ENCODE assay signal across 30 mouse cellular contexts in the genomic region with DNA sequence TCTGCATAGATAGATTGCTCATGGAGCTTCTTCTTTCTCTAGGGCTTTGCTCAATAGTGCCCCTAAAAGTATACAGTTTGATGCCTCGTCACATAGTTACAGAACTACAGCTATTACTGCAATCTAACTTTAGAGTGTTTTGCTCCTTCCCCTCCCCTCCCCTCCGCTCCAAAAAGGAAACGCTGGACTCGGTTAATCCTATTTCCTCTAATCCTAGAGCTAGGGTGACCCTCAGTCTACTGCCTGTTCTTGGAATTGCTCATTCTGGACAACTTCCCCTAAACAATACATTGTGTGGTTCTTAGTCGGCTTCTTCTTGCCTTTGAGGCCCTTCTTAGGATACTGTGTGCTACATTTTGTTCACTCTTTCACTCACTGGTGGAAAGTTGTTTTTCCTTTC. TPM values are rescaled to one million over a fixed set of nuclear protein-coding genes. Genes with fewer than 3 reads are reported as not detected.
DNase-seq lines count a peak whose midpoint lies in the region; ATAC-seq and TF ChIP-seq lines count a peak whose summit lies in the region.
"Had no signal": no experiment of that assay in that cellular context is flagged by ENCODE, and none has a peak within 500 bp of the region (broad histone marks: within the 10 kb centered on the region; RNA-seq: fewer than 3 reads in every experiment).

No protein-coding gene starts in this region.

- no peak overlapping the region for H3K4me2 ChIP-seq in intestine, postnatal 0 days (replicated peaks; ENCODE audit: low read depth)
- no peak overlapping the region for H3K4me2 ChIP-seq in intestine, embryonic 16.5 days (ENCODE audit: low read depth, low read length)
- no peak overlapping the region for H3K4me2 ChIP-seq in liver, embryonic 15.5 days
- H3K4me2 ChIP-seq in forebrain, embryonic 16.5 days (ENCODE audit: low read length), result no peak overlapping the region
- H3K4me2 ChIP-seq: embryonic facial prominence, embryonic 12.5 days; hindbrain, embryonic 13.5 days; limb, embryonic 15.5 days; lung, embryonic 15.5 days; midbrain, embryonic 15.5 days; neural tube, embryonic 12.5 days had no signal

- H3K9ac ChIP-seq in intestine, postnatal 0 days (ENCODE audit: low read depth, low read length), result no peak overlapping the region
- no peak overlapping the region for H3K9ac ChIP-seq in intestine, embryonic 16.5 days (ENCODE audit: low read depth, low read length)
- H3K9ac ChIP-seq in liver, embryonic 15.5 days, result no peak overlapping the region
- H3K9ac ChIP-seq in forebrain, embryonic 16.5 days (replicated peaks; ENCODE audit: low read depth, low read length), result no peak overlapping the region
- H3K9ac ChIP-seq: embryonic facial prominence, embryonic 12.5 days; hindbrain, embryonic 13.5 days; limb, embryonic 15.5 days; lung, embryonic 15.5 days; midbrain, embryonic 15.5 days; neural tube, embryonic 12.5 days had no signal

- peak overlapping the region; percentile 28; the same call in 1 of the 2 replicates for H3K27ac ChIP-seq in intestine, postnatal 0 days (ENCODE audit: low read depth, low read length)
- H3K27ac ChIP-seq in intestine, embryonic 16.5 days (ENCODE audit: low read length), result no peak overlapping the region
- peak overlapping the region; percentile 49 for H3K27ac ChIP-seq in liver, embryonic 15.5 days (replicated peaks)
- H3K27ac ChIP-seq in forebrain, embryonic 16.5 days (ENCODE audit: low read length), result no peak overlapping the region
- H3K27ac ChIP-seq: embryonic facial prominence, embryonic 12.5 days; heart, embryonic 10.5 days; hindbrain, embryonic 13.5 days; kidney, postnatal 0 days; limb, embryonic 10.5 days; limb, embryonic 15.5 days; lung, embryonic 15.5 days; midbrain, embryonic 10.5 days; midbrain, embryonic 15.5 days; neural tube, embryonic 12.5 days had no signal

- WGBS in intestine, postnatal 0 days, result 55% methylated on average over 5 of the region's 5 CpGs
- 61% methylated on average over 5 of the region's 5 CpGs for WGBS in intestine, embryonic 16.5 days
- WGBS in liver, embryonic 15.5 days (ENCODE audit: insufficient replicate concordance), result 51% methylated on average over 5 of the region's 5 CpGs
- 43% methylated on average over 5 of the region's 5 CpGs for WGBS in forebrain, embryonic 16.5 days

- ATAC-seq in intestine, postnatal 0 days, result no peak
- ATAC-seq in intestine, embryonic 16.5 days, result no peak
- ATAC-seq in common myeloid progenitor, adult 5-6 weeks (replicated peaks; ENCODE audit: low read depth, poor library complexity, severe bottlenecking), result peak; percentile 18
- ATAC-seq in liver, embryonic 15.5 days (ENCODE audit: insufficient read depth), result no peak
- ATAC-seq in megakaryocyte progenitor cell, adult 5-6 weeks (replicated peaks; ENCODE audit: poor library complexity), result peak; percentile 47
- ATAC-seq in forebrain, embryonic 16.5 days, result no peak
- ATAC-seq: CD4-positive, CD25-positive, alpha-beta regulatory T cell, adult 4 months; forebrain, embryonic 14.5 days; midbrain, embryonic 15.5 days had no signal

- no peaks in the 10 kb centered on the region for H3K27me3 ChIP-seq in intestine, postnatal 0 days (replicated peaks; ENCODE audit: control insufficient read depth, insufficient read depth, low read length)
- H3K27me3 ChIP-seq in intestine, embryonic 16.5 days (replicated peaks; ENCODE audit: control insufficient read depth, insufficient read depth, low read length), result no peaks in the 10 kb centered on the region
- H3K27me3 ChIP-seq in liver, embryonic 15.5 days, result no peaks in the 10 kb centered on the region
- no peaks in the 10 kb centered on the region for H3K27me3 ChIP-seq in forebrain, embryonic 16.5 days (replicated peaks; ENCODE audit: control insufficient read depth, insufficient read depth, low read length)
- H3K27me3 ChIP-seq: embryonic facial prominence, embryonic 12.5 days; hindbrain, embryonic 13.5 days; limb, embryonic 15.5 days; lung, embryonic 15.5 days; midbrain, embryonic 15.5 days; neural tube, embryonic 12.5 days had no signal

- no peaks in the 10 kb centered on the region for H3K36me3 ChIP-seq in intestine, postnatal 0 days (ENCODE audit: control insufficient read depth, insufficient read depth)
- no peaks in the 10 kb centered on the region for H3K36me3 ChIP-seq in intestine, embryonic 16.5 days (ENCODE audit: control insufficient read depth, insufficient read depth, low read length)
- peaks cover 5% of the 10 kb centered on the region; the same call in 1 of the 2 replicates for H3K36me3 ChIP-seq in liver, embryonic 15.5 days (replicated peaks)
- H3K36me3 ChIP-seq in forebrain, embryonic 16.5 days (ENCODE audit: control insufficient read depth, insufficient read depth), result no peaks in the 10 kb centered on the region
- H3K36me3 ChIP-seq: hindbrain, embryonic 13.5 days; lung, embryonic 15.5 days; midbrain, embryonic 15.5 days had no signal

- no peaks in the 10 kb centered on the region for H3K9me3 ChIP-seq in intestine, postnatal 0 days (ENCODE audit: control insufficient read depth)
- H3K9me3 ChIP-seq in intestine, embryonic 16.5 days (ENCODE audit: control insufficient read depth, low read length), result no peaks in the 10 kb centered on the region
- no peaks in the 10 kb centered on the region for H3K9me3 ChIP-seq in liver, embryonic 15.5 days (replicated peaks)
- H3K9me3 ChIP-seq in forebrain, embryonic 16.5 days (ENCODE audit: control insufficient read depth, low read length), result no peaks in the 10 kb centered on the region
- H3K9me3 ChIP-seq: embryonic facial prominence, embryonic 12.5 days; heart, embryonic 10.5 days; hindbrain, embryonic 13.5 days; limb, embryonic 10.5 days; limb, embryonic 15.5 days; lung, embryonic 15.5 days; midbrain, embryonic 10.5 days; midbrain, embryonic 15.5 days; neural tube, embryonic 12.5 days had no signal

- peaks cover 2% of the 10 kb centered on the region; the same call in 1 of the 2 replicates for H3K4me1 ChIP-seq in intestine, postnatal 0 days (replicated peaks; ENCODE audit: control insufficient read depth, insufficient read depth, low read length)
- H3K4me1 ChIP-seq in intestine, embryonic 16.5 days (ENCODE audit: control insufficient read depth, insufficient read depth, low read length), result peaks cover 20% of the 10 kb centered on the region
- H3K4me1 ChIP-seq in liver, embryonic 15.5 days (replicated peaks), result peaks cover 96% of the 10 kb centered on the region
- no peaks in the 10 kb centered on the region for H3K4me1 ChIP-seq in forebrain, embryonic 16.5 days (replicated peaks; ENCODE audit: control insufficient read depth, insufficient read depth, low read length)
- H3K4me1 ChIP-seq: embryonic facial prominence, embryonic 12.5 days; hindbrain, embryonic 13.5 days; limb, embryonic 10.5 days; limb, embryonic 15.5 days; midbrain, embryonic 15.5 days; neural tube, embryonic 12.5 days had no signal

- no peak for DNase-seq in layer of hippocampus, adult 9-11 months
- DNase-seq in embryo, embryonic 10.5 days (ENCODE audit: low spot score), result no peak
- DNase-seq: adrenal gland, adult 2 months; adrenal gland, postnatal 36 days; cerebellum, adult 2 months; cerebellum, postnatal 25 days; embryo, embryonic 11 days; heart, postnatal 36 days; kidney, adult 18-20 months; kidney, postnatal 4 days; lung, postnatal 36 days had no signal

- H3K4me3 ChIP-seq in intestine, postnatal 0 days (ENCODE audit: low read depth, low read length), result no peak overlapping the region
- no peak overlapping the region for H3K4me3 ChIP-seq in intestine, embryonic 16.5 days (ENCODE audit: low read length)
- no peak overlapping the region for H3K4me3 ChIP-seq in liver, embryonic 15.5 days (replicated peaks)
- H3K4me3 ChIP-seq in forebrain, embryonic 16.5 days (replicated peaks; ENCODE audit: low read length), result no peak overlapping the region
- H3K4me3 ChIP-seq: embryonic facial prominence, embryonic 12.5 days; heart, embryonic 10.5 days; hindbrain, embryonic 13.5 days; limb, embryonic 10.5 days; limb, embryonic 15.5 days; lung, embryonic 15.5 days; midbrain, embryonic 10.5 days; midbrain, embryonic 15.5 days; myocyte; neural tube, embryonic 12.5 days had no signal

- no peak for TF ChIP-seq CTCF in intestine, postnatal 0 days (IDR thresholded peaks at IDR 0.05; ENCODE audit: low read depth)

RNA-seq across cellular contexts. Expression of a gene that starts 16.7 kb away (rescaled TPM):
- polyA plus RNA-seq in intestine, postnatal 0 days (2015; fragmentation: Nextera tagmentation; extraction: Ambion mirVana), result 24.6 and 27.3 TPM in 2 replicates
- 12.2 and 12.9 TPM in 2 replicates for polyA plus RNA-seq in intestine, embryonic 16.5 days (2015; fragmentation: Nextera tagmentation; extraction: Ambion mirVana)
- total RNA-seq in common myeloid progenitor, adult 5-6 weeks (2017), result 44.0 and 46.9 TPM in 2 replicates
- polyA plus RNA-seq in liver, embryonic 15.5 days (2015; fragmentation: Nextera tagmentation; extraction: Ambion mirVana), result 19.0 and 21.9 TPM in 2 replicates
- total RNA-seq in megakaryocyte progenitor cell, adult 5-6 weeks (2015), result 53.2 and 55.4 TPM in 2 replicates
- total RNA-seq in megakaryocyte progenitor cell, adult 5-6 weeks (2017), result 41.0 and 50.5 TPM in 2 replicates
- 16.3 and 18.0 TPM in 2 replicates for polyA plus RNA-seq in forebrain, embryonic 16.5 days (2015; fragmentation: Nextera tagmentation; extraction: Ambion mirVana)

RNA-seq across cellular contexts. Expression of a gene that starts 26.4 kb away (rescaled TPM):
- 34.6 and 38.6 TPM in 2 replicates for polyA plus RNA-seq in intestine, postnatal 0 days (2015; fragmentation: Nextera tagmentation; extraction: Ambion mirVana)
- 53.0 and 56.0 TPM in 2 replicates for polyA plus RNA-seq in intestine, embryonic 16.5 days (2015; fragmentation: Nextera tagmentation; extraction: Ambion mirVana)
- 44.5 and 52.1 TPM in 2 replicates for total RNA-seq in common myeloid progenitor, adult 5-6 weeks (2017)
- 25.2 and 26.2 TPM in 2 replicates for polyA plus RNA-seq in liver, embryonic 15.5 days (2015; fragmentation: Nextera tagmentation; extraction: Ambion mirVana)
- 17.9 and 18.7 TPM in 2 replicates for total RNA-seq in megakaryocyte progenitor cell, adult 5-6 weeks (2015)
- total RNA-seq in megakaryocyte progenitor cell, adult 5-6 weeks (2017), result 40.3 and 42.0 TPM in 2 replicates
- 32.2 and 33.2 TPM in 2 replicates for polyA plus RNA-seq in forebrain, embryonic 16.5 days (2015; fragmentation: Nextera tagmentation; extraction: Ambion mirVana)

Comparison
In these comparisons a context has a peak if more than half of its experiments do, and no peak if none do; other contexts are left out.
1. H3K27ac ChIP-seq: peak in intestine, postnatal 0 days (single experiment) and liver, embryonic 15.5 days (single experiment); none in intestine, embryonic 16.5 days (single experiment) and forebrain, embryonic 16.5 days (single experiment).
2. ATAC-seq: peak in common myeloid progenitor, adult 5-6 weeks (single experiment) and megakaryocyte progenitor cell, adult 5-6 weeks (single experiment); none in intestine, postnatal 0 days (single experiment), intestine, embryonic 16.5 days (single experiment), liver, embryonic 15.5 days (single experiment) and forebrain, embryonic 16.5 days (single experiment).